Comparison of ENCODE assay signal across 9 mouse cellular contexts in the genomic region with DNA sequence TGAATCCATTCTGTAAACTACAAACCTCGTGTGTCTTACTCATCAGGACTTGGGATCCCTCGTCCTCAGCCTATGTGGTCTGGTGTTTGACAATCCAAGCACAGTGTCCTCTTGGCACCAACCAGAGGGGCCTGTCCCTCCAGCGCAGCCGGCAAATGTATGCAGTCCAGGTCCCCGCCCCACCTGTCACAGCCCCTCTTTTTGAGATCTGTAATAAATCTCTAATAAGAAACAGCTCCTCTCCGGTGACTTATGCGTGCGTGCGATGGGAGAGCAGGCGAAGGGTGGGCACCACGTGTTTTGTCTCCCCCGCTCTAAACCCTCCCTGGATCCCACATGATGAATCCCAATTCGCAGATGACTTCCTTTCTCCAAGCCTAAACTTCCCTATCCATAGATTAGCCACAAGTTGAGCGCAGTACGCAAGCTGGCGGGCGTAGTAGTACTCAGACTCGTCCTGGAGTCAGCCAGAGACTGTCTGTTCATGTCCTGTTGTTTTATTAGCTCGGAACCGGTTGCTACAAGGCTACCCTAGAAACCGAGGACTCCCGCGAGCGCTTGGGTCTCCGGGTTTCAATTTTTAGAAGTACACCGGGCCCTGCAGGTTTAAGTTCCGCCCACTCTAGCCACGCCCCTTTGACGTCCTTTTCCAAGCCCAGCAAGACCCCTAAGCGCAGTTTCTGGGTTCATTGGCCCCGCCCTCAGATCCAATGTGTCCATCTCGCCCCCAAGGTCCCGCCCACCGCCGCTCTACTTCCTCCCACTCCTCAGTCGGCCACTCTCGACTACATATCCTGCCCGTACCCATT. TPM values are rescaled to one million over a fixed set of nuclear protein-coding genes. Genes with fewer than 3 reads are reported as not detected.
DNase-seq lines count a peak whose midpoint lies in the region; ATAC-seq and TF ChIP-seq lines count a peak whose summit lies in the region.
"Had no signal": no experiment of that assay in that cellular context is flagged by ENCODE, and none has a peak within 500 bp of the region (broad histone marks: within the 10 kb centered on the region; RNA-seq: fewer than 3 reads in every experiment).

No protein-coding gene starts in this region.

- peak overlapping the region; percentile 70 for H3K4me2 ChIP-seq in CH12.LX (ENCODE audit: insufficient read depth, low read depth, poor library complexity, severe bottlenecking)
- peak overlapping the region; percentile 79 for H3K4me2 ChIP-seq in midbrain, embryonic 15.5 days

- no peak for TF ChIP-seq RAD21 in CH12.LX (IDR thresholded peaks at IDR 0.05; ENCODE audit: low read depth, low read length)

- 2% methylated on average over 38 of the region's 38 CpGs for WGBS in heart, adult 2 months
- under 1% methylated on average over 38 of the region's 38 CpGs for WGBS in midbrain, embryonic 15.5 days

- peak overlapping the region; percentile 75 for H3K9ac ChIP-seq in heart, adult 2 months (ENCODE audit: low read depth, low read length)
- peak overlapping the region; percentile 80 for H3K9ac ChIP-seq in CH12.LX (ENCODE audit: insufficient read depth, low read depth)
- H3K9ac ChIP-seq in midbrain, embryonic 15.5 days: peak overlapping the region; percentile 36

- peak; percentile 57 for ATAC-seq in midbrain, embryonic 15.5 days (replicated peaks)

- intact Hi-C loops in heart, adult 2 months (cut with DNase I): loop anchor here (1.0 to 2.0 kb wide), 3 partner anchors 21 to 31 kb away; a partner anchor contains a TSS

- dilution Hi-C loops in CH12.LX (cut with MboI; ENCODE audit: extremely low pct_ligation_motif_present, extremely low pct_unique_long_range_greater_than_20kb, low sequenced_read_pairs): no loop called here

- H3K27ac ChIP-seq in heart, adult 2 months: peak overlapping the region; percentile 99
- peak overlapping the region; percentile 59 for H3K27ac ChIP-seq in CH12.LX (ENCODE audit: insufficient read depth, low read depth)
- peak overlapping the region; percentile 90 for H3K27ac ChIP-seq in midbrain, embryonic 15.5 days

- H3K4me3 ChIP-seq in heart, adult 2 months: peak overlapping the region; percentile 60
- H3K4me3 ChIP-seq in CH12.LX (replicated peaks in 1 of 3; ENCODE audit: low read depth in 2 of 3, low read length in 2 of 3, poor library complexity in 1 of 3): peak overlapping the region; percentile 49 to 65 (median 64)
- H3K4me3 ChIP-seq in midbrain, embryonic 15.5 days: peak overlapping the region; percentile 77

- no peak for TF ChIP-seq CTCF in heart, adult 2 months (IDR thresholded peaks at IDR 0.05)
- TF ChIP-seq CTCF in CH12.LX (conservative IDR thresholded peaks at IDR 0.05 in 1 of 2, IDR thresholded peaks at IDR 0.05 in 1 of 2; ENCODE audit: low read depth in 2 of 2, low read length in 2 of 2): no peak

- TF ChIP-seq POLR2A in heart, adult 2 months (IDR thresholded peaks at IDR 0.05; ENCODE audit: insufficient read depth, low read depth, low read length): peak; percentile 64; the same call in 1 of the 2 replicates
- peak; percentile 66 for TF ChIP-seq POLR2A in CH12.LX (IDR thresholded peaks at IDR 0.05; ENCODE audit: low read depth, low read length)

- H3K27me3 ChIP-seq in heart, adult 2 months (ENCODE audit: control insufficient read depth, insufficient read depth, low read length): no peaks in the 10 kb centered on the region
- H3K27me3 ChIP-seq in CH12.LX (replicated peaks): no peaks in the 10 kb centered on the region
- H3K27me3 ChIP-seq in midbrain, embryonic 15.5 days (replicated peaks): no peaks in the 10 kb centered on the region

- no peaks in the 10 kb centered on the region for H3K9me3 ChIP-seq in CH12.LX (replicated peaks; ENCODE audit: low read length)
- H3K9me3 ChIP-seq in midbrain, embryonic 15.5 days: no peaks in the 10 kb centered on the region

- H3K79me2 ChIP-seq in heart, adult 2 months (replicated peaks; ENCODE audit: control insufficient read depth, insufficient read depth, low read length): no peaks in the 10 kb centered on the region; the same call in 1 of the 2 replicates
- peaks cover 15% of the 10 kb centered on the region for H3K79me2 ChIP-seq in CH12.LX (replicated peaks; ENCODE audit: control insufficient read depth, extremely low read depth, insufficient read depth, poor library complexity, severe bottlenecking)

- DNase-seq in heart, adult 2 months: peak in 1 of 2 experiments; percentile 93
- no peak for DNase-seq in heart, adult 8-10 months (ENCODE audit: low spot score)
- peak; percentile 100 for DNase-seq in CH12.LX (ENCODE audit: extremely low read depth)
- peak; percentile 72 for DNase-seq in cerebellum, adult 11-12 months
- peak; percentile 98 for DNase-seq in forelimb bud, embryonic 11.5 days (ENCODE audit: low read depth, low spot score)
- DNase-seq in kidney, postnatal 25 days: peak; percentile 98
- DNase-seq in right cerebral cortex, adult 2 months (ENCODE audit: low spot score in 2 of 2): no peak

- in situ Hi-C loops in CH12.LX (cut with MboI; ENCODE audit: low pct_ligation_motif_present, low pct_unique_long_range_greater_than_20kb, low sequenced_read_pairs): no loop called here

- H3K4me1 ChIP-seq in heart, adult 2 months (ENCODE audit: control insufficient read depth, insufficient read depth, low read length): peaks cover 6% of the 10 kb centered on the region
- peaks cover 12 to 37% of the 10 kb centered on the region in 2 experiments; a peak in 3 of 4 replicates for H3K4me1 ChIP-seq in CH12.LX (ENCODE audit: control insufficient read depth in 1 of 2, insufficient read depth in 2 of 2)
- H3K4me1 ChIP-seq in midbrain, embryonic 15.5 days: peaks cover 23% of the 10 kb centered on the region

- H3K36me3 ChIP-seq in heart, adult 2 months (ENCODE audit: control insufficient read depth, insufficient read depth, low read length): no peaks in the 10 kb centered on the region; the same call in 1 of the 2 replicates
- peaks cover 61 to 74% of the 10 kb centered on the region in 2 experiments for H3K36me3 ChIP-seq in CH12.LX (replicated peaks in 1 of 2; ENCODE audit: control insufficient read depth in 1 of 2, insufficient read depth in 1 of 2, low read length in 1 of 2)
- H3K36me3 ChIP-seq in midbrain, embryonic 15.5 days (replicated peaks): peaks cover 39% of the 10 kb centered on the region

- TF ChIP-seq EP300 in heart, adult 2 months (IDR thresholded peaks at IDR 0.05; ENCODE audit: insufficient read depth, low read depth, low read length): no peak
- TF ChIP-seq EP300 in CH12.LX (IDR thresholded peaks at IDR 0.05; ENCODE audit: low read length): no peak

TF ChIP-seq in CH12.LX, 34 proteins besides CTCF, POLR2A, EP300 and RAD21 (continues in another document):
- TF ChIP-seq USF2 (conservative IDR thresholded peaks at IDR 0.05; ENCODE audit: low read depth, low read length): no peak
- no peak for TF ChIP-seq NRF1 (IDR thresholded peaks at IDR 0.05; ENCODE audit: low read depth, low read length)
- TF ChIP-seq MAFK (IDR thresholded peaks at IDR 0.05; ENCODE audit: insufficient replicate concordance, low read length): no peak
- TF ChIP-seq SIN3A (IDR thresholded peaks at IDR 0.05; ENCODE audit: low read length): 0 out of 2 replicates have a peak, but pooled peaks have one; percentile 68
- no peak; the same call in 1 of the 2 replicates for TF ChIP-seq HCFC1 (IDR thresholded peaks at IDR 0.05; ENCODE audit: low read depth, low read length)
- TF ChIP-seq ZNF384 (IDR thresholded peaks at IDR 0.05; ENCODE audit: low read depth, low read length): no peak
- no peak for TF ChIP-seq SMC3 (IDR thresholded peaks at IDR 0.05; ENCODE audit: low read depth, low read length)
- no peak for TF ChIP-seq UBTF (IDR thresholded peaks at IDR 0.05; ENCODE audit: low read depth, low read length)
- no peak for TF ChIP-seq PAX5 (IDR thresholded peaks at IDR 0.05; ENCODE audit: low read length)
- peak; percentile 12; the same call in 1 of the 2 replicates for TF ChIP-seq POLR2AphosphoS2 (IDR thresholded peaks at IDR 0.05; ENCODE audit: low read depth, low read length)
- peak; percentile 44; the same call in 1 of the 2 replicates for TF ChIP-seq CHD2 (IDR thresholded peaks at IDR 0.05; ENCODE audit: low read length)

RNA-seq across cellular contexts. Expression of a gene that starts 1.0 kb away (rescaled TPM):
- total RNA-seq in heart, adult 2 months (2021): 10 to 100 TPM; 16.1 to 18.0 TPM
- polyA plus RNA-seq in heart, adult 2 months (2012; rRNA removed): 15.4 and 18.0 TPM in 2 replicates
- 10 to 100 TPM; 14.4 to 19.2 (median 16.3) TPM for total RNA-seq in heart, adult 8-10 months (2022)
- total RNA-seq in CH12.LX (2012; rRNA removed) (34.6 and 39.7 TPM in 2 replicates), CH12.LX (2014; rRNA removed) (19.9 and 21.4 TPM in 2 replicates)
- polyA plus RNA-seq in CH12.LX (2012; ENCODE audit: insufficient read length, low read depth): 39.3 and 39.5 TPM in 2 replicates
- 35.8 and 38.3 TPM in 2 replicates for polyA plus RNA-seq in midbrain, embryonic 15.5 days (2015; fragmentation: Nextera tagmentation; extraction: Ambion mirVana)

RNA-seq across cellular contexts. Expression of a gene that starts 8.6 kb away (rescaled TPM):
- 1 to 10 TPM; 3.8 to 4.1 TPM for total RNA-seq in heart, adult 2 months (2021)
- 7.1 and 8.7 TPM in 2 replicates for polyA plus RNA-seq in heart, adult 2 months (2012; rRNA removed)
- 1 to 10 TPM; 2.7 to 5.4 (median 3.5) TPM for total RNA-seq in heart, adult 8-10 months (2022)
- total RNA-seq in CH12.LX (2012; rRNA removed): 0.13 and 0.21 TPM in 2 replicates
- 0.12 TPM in 1 of 2 replicates, not detected in the other for total RNA-seq in CH12.LX (2014; rRNA removed)
- 0.23 and 0.30 TPM in 2 replicates for polyA plus RNA-seq in CH12.LX (2012; ENCODE audit: insufficient read length, low read depth)
- 5.7 and 6.2 TPM in 2 replicates for polyA plus RNA-seq in midbrain, embryonic 15.5 days (2015; fragmentation: Nextera tagmentation; extraction: Ambion mirVana)

RNA-seq across cellular contexts. Expression of a gene that starts 23.1 kb away (rescaled TPM):
- total RNA-seq in heart, adult 2 months (2021): 1 to 10 TPM; 5.5 to 6.4 TPM
- 4.7 and 4.8 TPM in 2 replicates for polyA plus RNA-seq in heart, adult 2 months (2012; rRNA removed)
- total RNA-seq in heart, adult 8-10 months (2022): 1 to 10 TPM; 4.1 to 6.6 (median 5.2) TPM
- total RNA-seq in CH12.LX (2012; rRNA removed) (0.04 and 0.08 TPM in 2 replicates), CH12.LX (2014; rRNA removed) (not detected in 2 replicates)
- polyA plus RNA-seq in CH12.LX (2012; ENCODE audit: insufficient read length, low read depth): 0.09 TPM in 1 of 2 replicates, not detected in the other
- polyA plus RNA-seq in midbrain, embryonic 15.5 days (2015; fragmentation: Nextera tagmentation; extraction: Ambion mirVana): not detected in 2 replicates
- total RNA-seq: neutrophil, adult 5-6 weeks had no signal

RNA-seq across cellular contexts. Expression of a gene that starts 27.2 kb away (rescaled TPM):
- 10 to 100 TPM; 27.0 to 28.0 TPM for total RNA-seq in heart, adult 2 months (2021)
- 37.5 and 44.2 TPM in 2 replicates for polyA plus RNA-seq in heart, adult 2 months (2012; rRNA removed)
- 10 to 100 TPM; 25.7 to 29.5 (median 26.8) TPM for total RNA-seq in heart, adult 8-10 months (2022)
- total RNA-seq in CH12.LX (2012; rRNA removed) (12.6 and 17.9 TPM in 2 replicates), CH12.LX (2014; rRNA removed) (11.4 and 11.7 TPM in 2 replicates)
- polyA plus RNA-seq in CH12.LX (2012; ENCODE audit: insufficient read length, low read depth): 46.7 and 51.4 TPM in 2 replicates
- 154 and 159 TPM in 2 replicates for polyA plus RNA-seq in midbrain, embryonic 15.5 days (2015; fragmentation: Nextera tagmentation; extraction: Ambion mirVana)

RNA-seq across cellular contexts. Expression of a gene that starts 28.6 kb away (rescaled TPM):
- total RNA-seq in heart, adult 2 months (2021): not detected
- 0.12 and 0.78 TPM in 2 replicates for polyA plus RNA-seq in heart, adult 2 months (2012; rRNA removed)
- under 1 TPM in 1 of 4 experiments, not detected in 3; 0.22 TPM for total RNA-seq in heart, adult 8-10 months (2022)
- total RNA-seq in CH12.LX (2012; rRNA removed): 4.8 and 7.2 TPM in 2 replicates
- total RNA-seq in CH12.LX (2014; rRNA removed): 0.42 TPM in 1 of 2 replicates, not detected in the other
- polyA plus RNA-seq in CH12.LX (2012; ENCODE audit: insufficient read length, low read depth): 0.76 and 0.97 TPM in 2 replicates
- polyA plus RNA-seq in midbrain, embryonic 15.5 days (2015; fragmentation: Nextera tagmentation; extraction: Ambion mirVana): 6.9 and 8.0 TPM in 2 replicates

Comparison
In these comparisons a context has a peak if more than half of its experiments do, and no peak if none do; other contexts are left out.
1. DNase-seq: peak in CH12.LX (single experiment), cerebellum, adult 11-12 months (single experiment), forelimb bud, embryonic 11.5 days (single experiment) and kidney, postnatal 25 days (2 of 2); none in heart, adult 8-10 months (single experiment) and right cerebral cortex, adult 2 months (0 of 2).
2. RNA of a gene that starts 23.1 kb away (total RNA-seq): 5.5 to 6.4 TPM in heart, adult 2 months and 4.1 to 6.6 TPM in heart, adult 8-10 months; 0.04 to 0.08 TPM in CH12.LX; every median in the first group is over 4 times any median in the second.
3. Peak in every context shown above with its lines, with median percentiles within 50 percentile points of each other: H3K27ac ChIP-seq, H3K4me3 ChIP-seq and H3K9ac ChIP-seq.